Mouse (Mus musculus): ENCODE measurements at regions not wholly inside any gene's neighbourhood (a gene's known extent, or its start where the extent isn't known, plus 50 kb on each side); places are given as distances from the start of the nearest gene placed in this dataset.

DNA sequence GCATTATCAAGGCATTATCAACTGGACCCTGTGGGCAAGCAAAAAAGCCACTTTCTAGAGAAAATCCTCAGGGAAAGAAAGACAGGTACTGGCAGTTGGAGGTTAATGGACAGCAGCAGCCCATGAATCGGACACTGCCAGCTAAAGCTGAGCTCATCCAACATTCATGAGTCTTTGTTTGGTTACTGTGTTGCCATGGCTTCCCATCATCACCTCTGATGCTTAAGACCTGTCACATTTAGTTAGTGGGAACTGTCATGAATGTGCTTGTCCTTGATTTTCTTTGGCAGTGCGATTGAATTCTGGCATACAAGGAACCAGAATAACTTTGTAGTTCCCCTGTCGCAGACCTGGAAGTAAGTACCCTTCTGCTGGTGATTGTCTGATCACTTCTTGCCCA is 453.9 kb downstream of the H2al1n start:
- TF ChIP-seq CTCF (IDR thresholded peaks at IDR 0.05; ENCODE audit: extremely low read depth, insufficient read length, insufficient replicate concordance, low read depth, low read length) (no peak), POLR2A (IDR thresholded peaks at IDR 0.05; ENCODE audit: low read depth, low read length) (no peak)
